In the genomic region with DNA sequence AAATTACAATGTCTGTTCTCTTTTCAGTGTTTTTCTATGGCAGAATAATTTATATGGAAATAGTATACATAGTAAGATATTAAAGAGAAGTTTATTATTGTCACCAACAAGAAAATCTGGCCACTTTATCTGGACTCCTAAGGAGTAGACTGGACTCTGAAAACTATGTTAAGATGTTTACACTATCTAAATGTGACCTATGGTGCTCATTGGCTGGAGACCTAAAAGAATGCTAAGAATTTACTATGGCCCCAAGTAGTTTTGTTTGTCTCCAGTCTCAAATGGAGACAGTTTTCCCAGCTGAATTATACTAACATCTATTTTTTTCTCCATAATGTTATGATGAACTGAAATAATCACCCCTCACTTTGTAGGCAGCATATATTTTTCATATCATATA, we compare ENCODE assay signal across 16 mouse cellular contexts.
"Had no signal": no experiment of that assay in that cellular context is flagged by ENCODE, and none has a peak within 500 bp of the region (broad histone marks: within the 10 kb centered on the region; RNA-seq: fewer than 3 reads in every experiment).

No protein-coding gene starts in this region.

- H3K9me3 ChIP-seq: intestine, embryonic 15.5 days; limb, embryonic 12.5 days; limb, embryonic 15.5 days had no signal

- H3K4me1 ChIP-seq: intestine, embryonic 15.5 days; limb, embryonic 12.5 days; limb, embryonic 15.5 days had no signal

- H3K27me3 ChIP-seq: intestine, embryonic 15.5 days; limb, embryonic 12.5 days; limb, embryonic 15.5 days had no signal

- H3K27ac ChIP-seq: intestine, embryonic 15.5 days; limb, embryonic 12.5 days; limb, embryonic 15.5 days; liver, embryonic 14.5 days had no signal

- H3K4me3 ChIP-seq: intestine, embryonic 15.5 days; limb, embryonic 12.5 days; limb, embryonic 15.5 days had no signal

- H3K36me3 ChIP-seq: intestine, embryonic 15.5 days; limb, embryonic 12.5 days; limb, embryonic 15.5 days had no signal

- H3K4me2 ChIP-seq: intestine, embryonic 15.5 days; limb, embryonic 12.5 days; limb, embryonic 15.5 days; liver, embryonic 11.5 days; midbrain, embryonic 11.5 days had no signal

- DNase-seq: kidney, adult 11 months; kidney, adult 9 months; kidney, postnatal 10 days; kidney, postnatal 4 days; left cerebral cortex, postnatal 4 days; liver, postnatal 0 days; lung, postnatal 36 days; midbrain, embryonic 14.5 days; thymus, adult 18-20 months; thymus, postnatal 36 days had no signal

- ATAC-seq: intestine, embryonic 15.5 days; liver, postnatal 0 days had no signal

- H3K9ac ChIP-seq: intestine, embryonic 15.5 days; limb, embryonic 12.5 days; limb, embryonic 15.5 days; liver, embryonic 14.5 days; liver, postnatal 0 days had no signal
